Mouse (Mus musculus): ENCODE data around the gene Slc46a2.

Slc46a2 gene

GRCm38 (mm10) chr4:59859693-59860425 is 55.0 kb downstream of the Slc46a2 start:
- ATAC-seq (ENCODE audit: low TSS enrichment) = peak; percentile 86

Measured in frontal cortex, adult (tissue).